Mouse (Mus musculus) midbrain, embryonic 10.5 days (tissue): ENCODE results near the gene Sdf2. TPM values are rescaled to one million over a fixed set of nuclear protein-coding genes. Genes with fewer than 3 reads are reported as not detected.

Experiments
- DNase-seq: peaks from one replicate; pipeline ENCODE4 v3.0.0-alpha.2; 2017; ENCODE audit warnings: low spot score
- H3K27ac ChIP-seq: fragments of 300-500 bp; sonication (generic); replicated peaks from 2 replicates; pipeline ENCODE4 v1.5.1; 2016; ENCODE audit warnings: mild to moderate bottlenecking
- H3K27me3 ChIP-seq: fragments of 300-500 bp; sonication (generic); 2 replicates; pipeline ENCODE4 v1.6.1; 2016; ENCODE audit warnings: low read depth, mild to moderate bottlenecking; ENCODE audit not compliant: poor library complexity, severe bottlenecking
- H3K36me3 ChIP-seq: fragments of 300-500 bp; sonication (generic); 2 replicates; pipeline ENCODE4 v1.6.1; 2016; ENCODE audit warnings: mild to moderate bottlenecking, moderate library complexity
- H3K4me1 ChIP-seq: fragments of 300-500 bp; sonication (generic); 2 replicates; pipeline ENCODE4 v1.6.1; 2016
- H3K4me3 ChIP-seq: fragments of 300-500 bp; sonication (generic); 2 replicates; pipeline ENCODE4 v1.5.1; 2016; ENCODE audit warnings: mild to moderate bottlenecking, moderate library complexity
- H3K9me3 ChIP-seq: fragments of 300-500 bp; sonication (generic); replicated peaks from 2 replicates; pipeline ENCODE4 v1.6.1; 2016; ENCODE audit warnings: mild to moderate bottlenecking
- WGBS: fragments of 180-500 bp; shearing (Covaris S2); methylation state at CpG from one replicate; pipeline ENCODE4 v1.1.7; 2016; 5-methylcytosine and 5-hydroxymethylcytosine counted together
- polyA plus RNA-seq: library from polyadenylated mRNA; unstranded; fragments of >200 nt; fragmentation: Nextera tagmentation; extraction: Ambion mirVana; gene quantifications from 2 replicates; pipeline ENCODE4 v1.2.1, GENCODE M21; 2016

The Sdf2 gene
- polyA plus RNA-seq, 1 experiment from 2014 or later = 51.0 TPM

- peaks cover 53% of the 10 kb centered on the region for H3K36me3 ChIP-seq
- H3K27me3 ChIP-seq = no peaks in the 10 kb centered on the region
- no peak for DNase-seq
- no peak overlapping the region for H3K4me3 ChIP-seq
- H3K9me3 ChIP-seq = no peaks in the 10 kb centered on the region
- H3K4me1 ChIP-seq = peaks cover 12% of the 10 kb centered on the region
- H3K27ac ChIP-seq = no peak overlapping the region
- WGBS = 93% methylated on average over 9 of the region's 9 CpGs
Measured at GRCm38 (mm10) chr11:78240193-78240857, 5.2 kb upstream of the Sdf2 start.

- under 1% methylated on average over 19 of the region's 19 CpGs for WGBS
- peak overlapping the region; percentile 100 for H3K4me3 ChIP-seq
- no peaks in the 10 kb centered on the region for H3K9me3 ChIP-seq
- H3K27ac ChIP-seq = peak overlapping the region; percentile 91
- H3K27me3 ChIP-seq = no peaks in the 10 kb centered on the region
- H3K4me1 ChIP-seq = peaks cover 33% of the 10 kb centered on the region
- peaks cover 24% of the 10 kb centered on the region for H3K36me3 ChIP-seq
- DNase-seq = no peak
Measured at GRCm38 (mm10) chr11:78245261-78245626, 302 bp upstream of the Sdf2 start.

GRCm38 (mm10) chr11:78246318-78247011 is 919 bp downstream of the Sdf2 start:
- Histone ChIP-seq H3K27ac (0 out of 2 replicates have a peak overlapping the region, but pooled peaks have one; percentile 91), H3K27me3 (no peaks in the 10 kb centered on the region), H3K36me3 (peaks cover 25% of the 10 kb centered on the region), H3K4me3 (peak overlapping the region; percentile 100), H3K4me1 (peaks cover 33% of the 10 kb centered on the region), H3K9me3 (no peaks in the 10 kb centered on the region)
- no peak for DNase-seq
- 58% methylated on average over 7 of the region's 7 CpGs for WGBS

DNA sequence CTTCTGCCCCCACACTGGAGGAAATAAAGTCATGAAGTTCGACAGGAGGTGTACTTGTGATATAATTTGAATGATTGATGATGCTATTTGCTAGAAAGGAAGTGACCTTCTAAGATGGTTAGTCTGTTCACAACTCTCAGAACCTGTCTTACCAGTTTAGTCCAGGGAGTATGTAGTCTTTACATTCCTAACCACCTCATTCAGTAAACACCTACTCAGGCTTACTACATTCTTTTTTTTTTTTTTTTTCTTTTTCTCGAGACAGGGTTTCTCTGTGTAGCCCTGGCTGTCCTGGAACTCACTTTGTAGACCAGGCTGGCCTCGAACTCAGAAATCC is 1.4 kb downstream of the Sdf2 start:
- Histone ChIP-seq H3K27ac (no peak overlapping the region), H3K9me3 (no peaks in the 10 kb centered on the region), H3K27me3 (no peaks in the 10 kb centered on the region), H3K4me3 (peak overlapping the region; percentile 100; the same call in 1 of the 2 replicates), H3K4me1 (peaks cover 33% of the 10 kb centered on the region), H3K36me3 (peaks cover 27% of the 10 kb centered on the region)
- 79% methylated on average over 3 of the region's 3 CpGs for WGBS
- DNase-seq = no peak

DNA sequence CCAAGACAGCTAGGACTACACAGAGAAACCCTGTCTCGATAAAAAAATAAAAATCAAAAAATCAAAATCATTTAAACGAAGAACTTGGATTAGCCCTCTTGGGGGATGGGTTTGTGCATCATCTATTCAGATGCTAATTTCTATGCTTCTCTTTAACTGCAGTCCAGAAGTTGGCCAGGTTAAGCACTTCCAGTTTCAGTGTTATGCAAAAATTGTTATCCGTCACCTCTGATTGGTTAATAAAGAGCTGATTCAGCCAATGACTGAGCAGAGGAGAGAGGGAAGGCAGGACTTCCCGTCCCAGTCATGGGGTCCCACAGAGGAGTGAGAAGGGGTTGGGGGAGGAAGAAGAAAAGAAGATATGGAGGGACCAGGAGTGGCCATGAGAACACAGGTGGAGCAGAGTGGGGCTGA is 2.2 kb downstream of the Sdf2 start:
- no peak for DNase-seq
- 64% methylated on average over 4 of the region's 4 CpGs for WGBS
- Histone ChIP-seq H3K36me3 (peaks cover 31% of the 10 kb centered on the region), H3K9me3 (no peaks in the 10 kb centered on the region), H3K27me3 (no peaks in the 10 kb centered on the region), H3K4me1 (peaks cover 33% of the 10 kb centered on the region), H3K27ac (no peak overlapping the region; the same call in 1 of the 2 replicates), H3K4me3 (peak overlapping the region; percentile 23; the same call in 1 of the 2 replicates)

DNA sequence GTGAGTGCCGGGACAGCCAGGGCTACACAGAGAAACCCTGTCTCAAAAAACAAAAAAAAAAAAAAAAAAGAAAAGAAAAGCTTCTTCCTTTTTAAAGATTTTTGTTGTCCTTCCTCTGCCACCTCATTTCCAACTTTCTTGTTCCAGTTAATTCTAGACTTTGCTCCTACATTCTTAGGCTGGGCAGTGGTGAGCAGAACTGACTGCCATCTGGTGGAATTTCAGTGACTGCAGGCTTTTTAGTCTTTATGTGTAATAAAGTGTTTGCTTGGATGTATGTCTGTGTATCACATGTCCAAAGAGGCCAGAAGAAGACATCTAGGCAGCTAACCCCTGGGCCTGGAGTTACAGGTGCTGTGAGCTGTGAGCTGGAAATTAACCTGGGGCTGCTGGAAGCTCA is 11.1 kb downstream of the Sdf2 start:
- H3K27ac ChIP-seq = no peak overlapping the region

GRCm38 (mm10) chr11:78260489-78261258 is 15.1 kb downstream of the Sdf2 start:
- 94% methylated on average over 2 of the region's 2 CpGs for WGBS

More for the DNA sequence above, 11.1 kb downstream of the Sdf2 start:
- H3K36me3 ChIP-seq = peaks cover 39% of the 10 kb centered on the region
- DNase-seq = no peak
- H3K4me3 ChIP-seq = no peak overlapping the region
- peaks cover 19% of the 10 kb centered on the region for H3K27me3 ChIP-seq
- no peaks in the 10 kb centered on the region for H3K4me1 ChIP-seq
- WGBS = 100% methylated on average over 1 of the region's 1 CpGs
- H3K9me3 ChIP-seq = no peaks in the 10 kb centered on the region

DNA sequence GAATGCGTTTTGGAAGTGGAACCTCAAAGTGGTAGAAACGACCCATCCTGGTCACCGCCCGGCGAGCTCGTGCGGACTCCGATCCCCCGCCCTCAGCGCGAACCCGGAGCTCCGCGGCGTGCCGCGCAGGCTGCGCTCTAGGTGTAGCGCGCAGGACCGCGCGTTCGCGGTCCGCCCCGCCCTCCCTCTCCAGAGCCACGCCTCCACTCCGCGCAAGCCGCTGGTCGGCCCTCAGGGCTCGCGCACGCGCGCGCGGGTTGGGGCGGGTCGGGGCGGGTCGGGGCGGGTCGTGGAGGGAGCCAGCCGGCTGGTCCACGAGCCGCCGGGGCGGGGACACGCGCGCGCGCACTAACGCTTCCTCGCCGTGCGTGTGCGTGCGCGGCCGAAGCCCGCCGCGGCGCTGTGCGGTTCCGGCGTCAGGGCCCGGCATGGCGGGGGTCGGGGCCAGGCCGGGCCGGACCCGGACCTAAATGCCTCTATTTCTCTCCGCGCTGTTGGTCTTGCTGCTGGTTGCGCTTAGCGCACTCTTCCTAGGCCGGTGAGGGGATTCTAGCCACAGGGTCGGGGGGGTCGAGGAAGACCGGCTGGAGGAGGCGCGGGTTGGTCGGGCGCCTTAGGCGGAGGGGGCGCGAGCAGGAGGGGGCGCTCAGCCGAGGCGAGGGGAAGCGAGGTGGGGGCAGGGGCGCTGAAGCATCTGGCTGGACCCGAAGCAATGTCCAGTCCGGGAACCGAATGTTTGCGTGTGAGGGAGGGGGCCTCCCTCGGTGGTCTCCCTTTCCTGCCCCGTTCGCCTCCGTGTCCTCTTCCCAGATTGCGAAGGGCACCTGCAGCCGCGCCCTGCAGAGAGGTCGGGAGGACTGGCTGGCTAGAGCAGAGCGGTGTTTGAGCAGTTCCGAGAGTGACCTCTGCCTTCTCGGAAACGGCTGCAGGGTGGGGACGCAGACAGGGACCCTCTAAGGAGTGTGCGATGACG is 16.1 kb downstream of the Sdf2 start, which contains the start of gene 2610507B11Rik:
Gene 2610507B11Rik (plus strand): TSS at position 373 of the 973 bp plus-strand sequence.
- peak; percentile 93 for DNase-seq
- Histone ChIP-seq H3K9me3 (no peaks in the 10 kb centered on the region), H3K4me3 (peak within 1 kb of the TSS; percentile 93), H3K36me3 (peaks cover 36% of the 10 kb centered on the region), H3K27ac (peak within 1 kb of the TSS; percentile 95), H3K27me3 (peaks cover 19% of the 10 kb centered on the region), H3K4me1 (peaks cover 14% of the 10 kb centered on the region)
- WGBS = under 1% methylated on average over 99 of the region's 115 CpGs

More at GRCm38 (mm10) chr11:78260489-78261258, 15.1 kb downstream of the Sdf2 start:
- Histone ChIP-seq H3K27ac (no peak overlapping the region), H3K4me1 (peaks cover 14% of the 10 kb centered on the region), H3K36me3 (peaks cover 30% of the 10 kb centered on the region), H3K4me3 (peak overlapping the region; percentile 93), H3K9me3 (no peaks in the 10 kb centered on the region), H3K27me3 (peaks cover 19% of the 10 kb centered on the region)
- DNase-seq = no peak

DNA sequence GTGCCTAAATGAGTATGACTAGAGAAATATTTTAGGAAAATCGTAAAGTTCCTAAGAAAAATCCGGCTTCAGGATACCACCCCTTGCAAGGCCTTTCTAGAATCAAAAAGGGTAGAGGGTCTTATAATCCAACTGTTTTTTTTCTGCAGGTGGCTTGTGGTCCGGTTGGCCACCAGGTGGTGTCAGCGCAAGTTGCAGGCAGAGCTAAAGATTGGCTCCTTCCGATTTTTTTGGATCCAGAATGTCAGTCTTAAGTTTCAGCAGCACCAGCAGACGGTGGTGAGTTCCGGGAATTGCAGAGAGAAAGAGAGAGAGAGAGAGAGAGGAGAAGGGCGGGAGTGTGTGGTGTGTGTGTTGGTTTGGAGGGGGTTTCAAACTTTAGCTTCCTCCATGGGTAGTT is 17.0 kb downstream of the Sdf2 start:
- peaks cover 19% of the 10 kb centered on the region for H3K27me3 ChIP-seq
- H3K9me3 ChIP-seq = no peaks in the 10 kb centered on the region
- peak; percentile 64 for DNase-seq
- 7% methylated on average over 8 of the region's 8 CpGs for WGBS
- peaks cover 45% of the 10 kb centered on the region for H3K36me3 ChIP-seq
- H3K27ac ChIP-seq = no peak overlapping the region; the same call in 1 of the 2 replicates
- H3K4me1 ChIP-seq = peaks cover 14% of the 10 kb centered on the region
- H3K4me3 ChIP-seq = peak overlapping the region; percentile 93

DNA sequence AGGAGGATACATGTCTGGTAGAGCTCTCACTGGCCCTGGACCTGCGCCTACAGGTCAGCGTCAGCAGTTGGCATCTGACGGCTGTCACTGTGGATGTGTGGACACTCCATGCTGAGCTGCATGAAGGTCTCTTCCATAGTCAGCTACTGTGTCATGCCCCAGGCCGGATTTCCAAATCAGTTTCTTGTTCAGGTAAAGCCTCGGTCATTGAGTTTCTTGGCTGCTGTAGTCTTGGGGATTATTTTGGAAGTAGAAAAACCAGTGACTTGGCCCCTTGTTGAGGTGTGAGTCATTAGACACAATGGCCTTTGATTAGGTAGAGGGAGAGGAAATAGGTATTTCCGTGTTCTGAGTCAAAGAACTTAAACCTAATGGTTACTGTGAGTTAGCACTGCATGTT is 20.0 kb downstream of the Sdf2 start:
- peaks cover 3% of the 10 kb centered on the region for H3K27me3 ChIP-seq
- WGBS = 94% methylated on average over 6 of the region's 6 CpGs
- peaks cover 74% of the 10 kb centered on the region for H3K36me3 ChIP-seq
- no peaks in the 10 kb centered on the region for H3K9me3 ChIP-seq
- no peak for DNase-seq
- peaks cover 14% of the 10 kb centered on the region for H3K4me1 ChIP-seq
- no peak overlapping the region for H3K4me3 ChIP-seq
- H3K27ac ChIP-seq = no peak overlapping the region

- no peaks in the 10 kb centered on the region for H3K9me3 ChIP-seq
- no peaks in the 10 kb centered on the region for H3K27me3 ChIP-seq
- WGBS = 94% methylated on average over 13 of the region's 13 CpGs
- no peak for DNase-seq
- H3K4me3 ChIP-seq = no peak overlapping the region
- peaks cover 99% of the 10 kb centered on the region for H3K36me3 ChIP-seq
- no peak overlapping the region for H3K27ac ChIP-seq
- H3K4me1 ChIP-seq = no peaks in the 10 kb centered on the region
Measured at GRCm38 (mm10) chr11:78271986-78272385, 26.4 kb downstream of the Sdf2 start.

DNA sequence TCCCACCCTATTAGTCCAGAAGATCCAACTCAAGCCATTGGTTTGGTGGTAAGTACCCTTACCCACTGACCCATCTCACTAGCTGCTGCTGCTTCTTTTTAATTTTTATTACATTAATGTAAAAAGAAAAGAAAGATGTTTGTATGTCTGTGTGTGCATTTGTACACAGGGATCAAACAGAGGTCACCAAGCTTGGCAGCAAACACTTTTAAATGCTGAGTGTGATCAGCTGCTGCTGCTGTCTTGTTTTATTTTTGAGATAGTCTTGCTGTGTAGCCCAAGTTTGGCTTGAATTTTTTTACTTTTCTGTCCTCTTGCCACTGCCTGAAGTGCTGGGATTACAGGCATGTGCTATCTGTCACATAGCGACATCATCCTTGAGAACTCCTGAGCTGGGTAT is 30.1 kb downstream of the Sdf2 start:
- Histone ChIP-seq H3K9me3 (no peaks in the 10 kb centered on the region), H3K4me3 (no peak overlapping the region), H3K27me3 (no peaks in the 10 kb centered on the region), H3K27ac (no peak overlapping the region), H3K4me1 (no peaks in the 10 kb centered on the region), H3K36me3 (peaks cover 100% of the 10 kb centered on the region)
- WGBS = 98% methylated on average over 1 of the region's 1 CpGs
- DNase-seq = no peak
